ENCODE assay signal across 7 mouse cellular contexts in genomic region chr7:130669370-130669881, GRCm38 (mm10).
DNase-seq lines count a peak whose midpoint lies in the region; ATAC-seq lines count a peak whose summit lies in the region.

No protein-coding gene starts in this region.

- WGBS in heart, embryonic 11.5 days (ENCODE audit: insufficient replicate concordance): 17% methylated on average over 8 of the region's 8 CpGs

- DNase-seq in urinary bladder, postnatal 14 days (ENCODE audit: low spot score): peak; percentile 37
- DNase-seq in urinary bladder, adult 2 months (ENCODE audit: low spot score): no peak
- DNase-seq in kidney, adult 9 months: peak; percentile 91
- DNase-seq in lung, postnatal 14 days: peak; percentile 26
- no peak for DNase-seq in left cerebral cortex, adult 8-10 months (ENCODE audit: low spot score in 2 of 2)

- 0 out of 2 replicates have a peak overlapping the region, but pooled peaks have one; percentile 5 for H3K4me3 ChIP-seq in heart, embryonic 11.5 days (ENCODE audit: low read depth, low read length)

- peak overlapping the region; percentile 98 for H3K27ac ChIP-seq in heart, embryonic 11.5 days (ENCODE audit: low read depth, low read length)

- peaks cover 63% of the 10 kb centered on the region for H3K4me1 ChIP-seq in heart, embryonic 11.5 days (ENCODE audit: control insufficient read depth, insufficient read depth, low read length)

- peak overlapping the region; percentile 54; the same call in 1 of the 2 replicates for H3K9ac ChIP-seq in heart, embryonic 11.5 days (ENCODE audit: low read depth, low read length)

- peak; percentile 61 for ATAC-seq in heart, embryonic 11.5 days (replicated peaks; ENCODE audit: insufficient number of reproducible peaks, low FRiP score, low TSS enrichment)
- ATAC-seq in monocyte, adult 5-6 weeks (replicated peaks; ENCODE audit: insufficient number of reproducible peaks, low FRiP score, low TSS enrichment, poor library complexity, severe bottlenecking): no peak

- no peaks in the 10 kb centered on the region for H3K9me3 ChIP-seq in heart, embryonic 11.5 days (replicated peaks; ENCODE audit: control insufficient read depth, low read length)

- peaks cover 4% of the 10 kb centered on the region for H3K36me3 ChIP-seq in heart, embryonic 11.5 days (ENCODE audit: control insufficient read depth, insufficient read depth, low read length)

- H3K4me2 ChIP-seq in heart, embryonic 11.5 days: peak overlapping the region; percentile 32

- H3K27me3 ChIP-seq in heart, embryonic 11.5 days (ENCODE audit: control insufficient read depth, insufficient read depth, low read length): no peaks in the 10 kb centered on the region

Comparison
In these comparisons a context has a peak if more than half of its experiments do, and no peak if none do; other contexts are left out.
1. DNase-seq: peak in urinary bladder, postnatal 14 days (single experiment), kidney, adult 9 months (single experiment) and lung, postnatal 14 days (single experiment); none in urinary bladder, adult 2 months (single experiment) and left cerebral cortex, adult 8-10 months (0 of 2).